Mouse (Mus musculus) frontal cortex, postnatal 25 days (tissue): ENCODE measurements around the gene Scn10a.
A peak's percentile ranks its signal among the peaks of the same experiment; 100 is the strongest.

Experiments
- DNase-seq, 2 experiments: peaks; one replicate each; pipeline ENCODE4 v3.0.0; 2022; ENCODE audit warnings: low spot score in 2 of 2

Gene Scn10a

GRCm38 (mm10) chr9:119719222-119719621, at the start of gene Scn10a:
TSS of gene Scn10a (minus strand) at chr9:119719322.
- no peak for DNase-seq

GRCm38 (mm10) chr9:119768585-119768984, 49.5 kb upstream of the Scn10a start:
- DNase-seq: no peak

GRCm38 (mm10) chr9:119760226-119760625, 41.1 kb upstream of the Scn10a start:
- no peak for DNase-seq

GRCm38 (mm10) chr9:119759457-119759856, 40.3 kb upstream of the Scn10a start:
- DNase-seq: no peak

- peak in 1 of 2 experiments; percentile 8 for DNase-seq
Measured at GRCm38 (mm10) chr9:119751507-119751906, 32.4 kb upstream of the Scn10a start.

- no peak for DNase-seq
Measured at GRCm38 (mm10) chr9:119749112-119749511, 30.0 kb upstream of the Scn10a start.

- DNase-seq: no peak
Measured at GRCm38 (mm10) chr9:119743900-119744299, 24.8 kb upstream of the Scn10a start.

- DNase-seq: no peak
Measured at GRCm38 (mm10) chr9:119743312-119743711, 24.2 kb upstream of the Scn10a start.

GRCm38 (mm10) chr9:119741101-119741786, 22.1 kb upstream of the Scn10a start:
- no peak for DNase-seq

- DNase-seq: no peak
Measured at GRCm38 (mm10) chr9:119728412-119729097, 9.4 kb upstream of the Scn10a start.

- no peak for DNase-seq
Measured at GRCm38 (mm10) chr9:119726990-119727389, 7.9 kb upstream of the Scn10a start.

GRCm38 (mm10) chr9:119725293-119725862, 6.3 kb upstream of the Scn10a start:
- DNase-seq: no peak

GRCm38 (mm10) chr9:119706700-119707099, 12.4 kb downstream of the Scn10a start:
- DNase-seq: no peak

GRCm38 (mm10) chr9:119691505-119691904, 27.6 kb downstream of the Scn10a start:
- DNase-seq: no peak

GRCm38 (mm10) chr9:119691001-119691400, 28.1 kb downstream of the Scn10a start:
- no peak for DNase-seq

- no peak for DNase-seq
Measured at GRCm38 (mm10) chr9:119687893-119688292, 31.2 kb downstream of the Scn10a start.

GRCm38 (mm10) chr9:119686187-119686586, 32.9 kb downstream of the Scn10a start:
- DNase-seq: no peak

GRCm38 (mm10) chr9:119680896-119681295, 38.2 kb downstream of the Scn10a start:
- no peak for DNase-seq

GRCm38 (mm10) chr9:119664109-119664508, 55.0 kb downstream of the Scn10a start:
- DNase-seq: no peak

GRCm38 (mm10) chr9:119656111-119656510, 63.0 kb downstream of the Scn10a start:
- no peak for DNase-seq

GRCm38 (mm10) chr9:119653758-119654157, 65.4 kb downstream of the Scn10a start:
- no peak for DNase-seq

GRCm38 (mm10) chr9:119646942-119647547, 72.1 kb downstream of the Scn10a start:
- DNase-seq: peak; percentile 50 to 62

GRCm38 (mm10) chr9:119641985-119642384, 77.1 kb downstream of the Scn10a start:
- DNase-seq: no peak
